Mouse (Mus musculus) erythroblast, embryonic 14.5 days (primary cell): Measurements from ENCODE around the gene Tex13b.

Source experiments
- GATA1 ChIP-seq: IDR thresholded peaks from 2 replicates; pipeline ENCODE4 v1.6.1; 2012; ENCODE audit warnings: low read length, inconsistent platforms, mixed read lengths
- TAL1 ChIP-seq: IDR thresholded peaks from 3 replicates; pipeline ENCODE4 v1.6.1; 2012; ENCODE audit warnings: low read length, inconsistent platforms, mixed read lengths

DNA sequence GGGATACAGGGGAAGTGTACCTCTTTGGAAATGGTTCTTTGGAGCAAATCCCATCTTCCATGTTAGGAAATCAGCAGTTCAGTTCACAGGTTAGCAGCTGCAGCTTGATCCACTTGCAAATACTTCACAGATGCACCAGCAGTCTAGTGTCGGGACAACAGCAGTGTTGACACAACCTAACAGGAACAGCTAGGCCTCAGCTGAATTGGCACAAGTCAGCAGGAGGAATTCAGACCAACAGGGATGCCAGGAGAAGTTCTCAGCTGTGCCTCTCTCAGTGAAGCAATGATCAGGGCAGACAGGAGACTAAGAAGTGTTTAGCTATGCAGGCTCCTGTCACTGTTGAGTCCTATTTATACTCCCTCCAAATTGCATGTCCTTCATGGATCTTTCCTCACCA is 43.4 kb downstream of the Tex13b start:
- TF ChIP-seq GATA1 (no peak), TAL1 (no peak)
